Mouse (Mus musculus): Measurements from ENCODE around the gene Gm7073. TPM values are rescaled to one million over a fixed set of nuclear protein-coding genes. Genes with fewer than 3 reads are reported as not detected.

The Gm7073 gene
- total RNA-seq, 2 experiments from 2014 or later = not detected

DNA sequence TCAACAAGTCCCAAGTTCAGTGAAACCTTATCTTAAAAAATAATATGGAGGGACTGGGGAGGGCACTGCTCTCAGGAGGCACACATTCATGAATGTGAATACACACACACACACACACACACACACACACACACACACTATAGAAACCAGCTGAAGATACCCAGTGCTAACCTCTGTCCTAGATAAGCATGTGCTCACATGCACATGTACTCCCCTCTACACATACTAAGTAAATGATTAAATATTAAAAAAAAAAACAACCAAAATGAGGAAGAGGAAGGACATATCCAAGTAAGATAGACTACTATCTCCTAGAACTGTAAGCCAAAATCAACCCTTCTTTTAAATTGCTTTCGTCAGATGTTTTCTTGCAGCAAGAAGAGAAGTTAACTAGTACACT is 152.2 kb downstream of the Gm7073 start:
- no peak for DNase-seq (ENCODE audit: extremely low spot score in 1 of 2, low spot score in 1 of 2)

Small RNA genes within 50 kb of the gene (microRNA-seq; reads per million reads assigned to microRNA genes)
- gene Mir505 = 74.2 to 301 reads per million in 2 experiments

Other genes with a start within 250 kb of the Gm7073 start
- 1 to 10 TPM; 8.9 to 9.1 TPM for gene Atp11c, start 53.4 kb upstream of the Gm7073 start, total RNA-seq (2021)